Mouse (Mus musculus): ENCODE measurements at regions not wholly inside any gene's neighbourhood (a gene's known extent, or its start where the extent isn't known, plus 50 kb on each side); places are given as distances from the start of the nearest gene placed in this dataset.
A peak's percentile ranks its signal among the peaks of the same experiment; 100 is the strongest.

GRCm38 (mm10) chr14:48012361-48013215 lies 108.0 kb upstream of the Peli2 start:
- H3K36me3 ChIP-seq (ENCODE audit: control insufficient read depth, insufficient read depth, low read length, poor library complexity, severe bottlenecking) = no peaks in the 10 kb centered on the region
- in situ Hi-C loops (cut with MboI; ENCODE audit: low sequenced_read_pairs in 2 of 2, unreplicated experiment in 2 of 2) = no loop called here
- no peak overlapping the region for H3K9ac ChIP-seq (ENCODE audit: insufficient read depth, low read depth, low read length, poor library complexity, severe bottlenecking)
- no peak overlapping the region for H3K27ac ChIP-seq (ENCODE audit: insufficient read depth, low read depth, low read length, poor library complexity, severe bottlenecking)
- peaks cover 0 to 2% of the 10 kb centered on the region in 2 experiments; a peak in 1 of 4 replicates for H3K4me1 ChIP-seq (ENCODE audit: control insufficient read depth in 2 of 2, insufficient read depth in 2 of 2, low read length in 2 of 2, poor library complexity in 1 of 2)
- H3K4me3 ChIP-seq (ENCODE audit: insufficient read depth in 1 of 2, low read depth in 1 of 2, low read length in 2 of 2, poor library complexity in 1 of 2, severe bottlenecking in 1 of 2) = no peak overlapping the region
- H3K9me3 ChIP-seq (ENCODE audit: control insufficient read depth, insufficient read depth, low read depth, low read length) = no peaks in the 10 kb centered on the region
- peak; percentile 9 for DNase-seq (ENCODE audit: low read depth, low spot score)
- TF ChIP-seq ZNF384 (IDR thresholded peaks at IDR 0.05; ENCODE audit: low read depth, low read length) = peak; percentile 69
- TF ChIP-seq ZC3H11A (IDR thresholded peaks at IDR 0.05; ENCODE audit: borderline replicate concordance, low read depth, low read length) = no peak

DNA sequence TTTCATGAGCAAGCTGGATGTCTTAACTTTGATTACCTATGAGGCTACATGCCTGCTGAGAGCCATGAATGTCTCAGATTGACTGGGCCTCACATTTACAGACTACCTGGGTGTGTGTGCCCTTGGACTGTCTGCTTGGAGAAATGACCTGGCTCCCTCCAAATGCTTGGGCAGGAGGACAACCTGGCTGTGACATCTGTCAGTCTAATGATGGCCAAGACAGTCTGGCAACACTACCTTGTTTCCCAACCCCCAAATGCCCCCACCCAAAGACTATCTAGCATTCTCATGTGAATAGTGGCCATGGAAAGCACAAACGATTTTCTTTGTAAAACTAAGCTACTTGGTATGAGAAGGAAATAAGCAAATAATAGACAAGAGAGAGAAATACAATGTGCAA lies 107.2 kb upstream of the Peli2 start:
- TF ChIP-seq CHD2 (IDR thresholded peaks at IDR 0.05; ENCODE audit: low read depth, low read length) (no peak), MAFK (IDR thresholded peaks at IDR 0.05; ENCODE audit: insufficient read depth, low read depth, low read length) (no peak), HCFC1 (IDR thresholded peaks at IDR 0.05; ENCODE audit: borderline replicate concordance, insufficient read depth, low read length) (no peak), ZNF384 (IDR thresholded peaks at IDR 0.05; ENCODE audit: low read depth, low read length) (no peak), ZC3H11A (IDR thresholded peaks at IDR 0.05; ENCODE audit: borderline replicate concordance, low read depth, low read length) (no peak)
- Histone ChIP-seq H3K36me3 (ENCODE audit: control insufficient read depth, insufficient read depth, low read length, poor library complexity, severe bottlenecking) (no peaks in the 10 kb centered on the region), H3K4me1 (ENCODE audit: control insufficient read depth in 2 of 2, insufficient read depth in 2 of 2, low read length in 2 of 2, poor library complexity in 1 of 2) (peaks cover 0 to 2% of the 10 kb centered on the region in 2 experiments; a peak in 1 of 4 replicates), H3K4me3 (ENCODE audit: insufficient read depth in 1 of 2, low read depth in 1 of 2, low read length in 2 of 2, poor library complexity in 1 of 2, severe bottlenecking in 1 of 2) (no peak overlapping the region), H3K9ac (ENCODE audit: insufficient read depth, low read depth, low read length, poor library complexity, severe bottlenecking) (no peak overlapping the region), H3K9me3 (ENCODE audit: control insufficient read depth, insufficient read depth, low read depth, low read length) (no peaks in the 10 kb centered on the region), H3K27ac (ENCODE audit: insufficient read depth, low read depth, low read length, poor library complexity, severe bottlenecking) (no peak overlapping the region)
- no peak for DNase-seq (ENCODE audit: low read depth, low spot score)
- in situ Hi-C loops (cut with MboI; ENCODE audit: low sequenced_read_pairs in 2 of 2, unreplicated experiment in 2 of 2) = no loop called here

DNA sequence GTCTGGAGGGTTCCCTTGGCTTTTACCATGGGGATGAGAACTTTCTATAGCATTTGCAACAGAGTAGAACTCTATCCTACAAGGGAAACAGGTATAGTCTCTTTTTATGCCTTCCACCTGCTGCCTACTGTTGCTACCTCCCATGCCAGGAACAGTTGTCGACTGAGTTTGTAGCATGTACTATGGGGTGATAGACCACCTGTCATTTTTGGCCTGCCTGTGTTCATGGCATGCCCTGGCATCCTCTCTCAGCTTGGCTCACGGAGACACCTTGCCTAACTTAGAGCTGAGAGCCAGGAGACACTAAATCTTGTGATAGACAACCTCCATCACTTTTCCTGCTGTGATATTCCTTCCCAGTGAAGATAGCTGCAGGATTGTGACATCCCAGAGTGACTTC lies 105.8 kb upstream of the Peli2 start:
- no peak for TF ChIP-seq MAFK (IDR thresholded peaks at IDR 0.05; ENCODE audit: insufficient read depth, low read depth, low read length)
- no peak for TF ChIP-seq CHD2 (IDR thresholded peaks at IDR 0.05; ENCODE audit: low read depth, low read length)
- TF ChIP-seq ZC3H11A (IDR thresholded peaks at IDR 0.05; ENCODE audit: borderline replicate concordance, low read depth, low read length) = no peak
- TF ChIP-seq ZNF384 (IDR thresholded peaks at IDR 0.05; ENCODE audit: low read depth, low read length) = no peak
- no peak for TF ChIP-seq HCFC1 (IDR thresholded peaks at IDR 0.05; ENCODE audit: borderline replicate concordance, insufficient read depth, low read length)
- no peak overlapping the region for H3K9ac ChIP-seq (ENCODE audit: insufficient read depth, low read depth, low read length, poor library complexity, severe bottlenecking)
- H3K4me3 ChIP-seq (ENCODE audit: insufficient read depth in 1 of 2, low read depth in 1 of 2, low read length in 2 of 2, poor library complexity in 1 of 2, severe bottlenecking in 1 of 2) = no peak overlapping the region
- no peak for DNase-seq (ENCODE audit: low read depth, low spot score)
- peaks cover 0 to 2% of the 10 kb centered on the region in 2 experiments; a peak in 1 of 4 replicates for H3K4me1 ChIP-seq (ENCODE audit: control insufficient read depth in 2 of 2, insufficient read depth in 2 of 2, low read length in 2 of 2, poor library complexity in 1 of 2)
- H3K27ac ChIP-seq (ENCODE audit: insufficient read depth, low read depth, low read length, poor library complexity, severe bottlenecking) = no peak overlapping the region
- no peaks in the 10 kb centered on the region for H3K36me3 ChIP-seq (ENCODE audit: control insufficient read depth, insufficient read depth, low read length, poor library complexity, severe bottlenecking)
- H3K9me3 ChIP-seq (ENCODE audit: control insufficient read depth, insufficient read depth, low read depth, low read length) = no peaks in the 10 kb centered on the region
- in situ Hi-C loops (cut with MboI; ENCODE audit: low sequenced_read_pairs in 2 of 2, unreplicated experiment in 2 of 2) = no loop called here

DNA sequence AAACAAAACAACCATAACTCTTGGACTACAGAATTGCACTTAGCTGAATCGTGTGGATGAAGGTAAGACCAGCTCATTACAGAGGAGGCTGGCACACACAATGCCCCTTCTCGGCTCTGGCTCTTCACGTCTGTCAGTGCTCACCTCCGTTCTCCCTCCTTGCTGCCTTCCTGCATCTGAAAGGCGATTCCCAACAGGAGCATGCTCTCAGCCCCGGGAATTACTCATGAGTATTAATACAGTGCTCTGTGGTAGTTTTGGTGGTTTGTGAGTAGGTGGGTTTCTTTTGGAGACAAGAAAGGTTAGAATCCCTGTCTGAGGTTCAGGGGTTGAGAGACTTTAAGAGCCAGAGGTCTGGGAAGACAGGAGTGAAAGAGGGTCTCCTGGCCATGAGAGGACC lies 102.7 kb upstream of the Peli2 start:
- Histone ChIP-seq H3K9me3 (ENCODE audit: control insufficient read depth, insufficient read depth, low read depth, low read length) (no peaks in the 10 kb centered on the region), H3K9ac (ENCODE audit: insufficient read depth, low read depth, low read length, poor library complexity, severe bottlenecking) (no peak overlapping the region), H3K4me3 (ENCODE audit: insufficient read depth in 1 of 2, low read depth in 1 of 2, low read length in 2 of 2, poor library complexity in 1 of 2, severe bottlenecking in 1 of 2) (no peak overlapping the region), H3K4me1 (ENCODE audit: control insufficient read depth in 2 of 2, insufficient read depth in 2 of 2, low read length in 2 of 2, poor library complexity in 1 of 2) (no peaks in the 10 kb centered on the region), H3K27ac (ENCODE audit: insufficient read depth, low read depth, low read length, poor library complexity, severe bottlenecking) (no peak overlapping the region), H3K36me3 (ENCODE audit: control insufficient read depth, insufficient read depth, low read length, poor library complexity, severe bottlenecking) (no peaks in the 10 kb centered on the region)
- in situ Hi-C loops (cut with MboI; ENCODE audit: low sequenced_read_pairs in 2 of 2, unreplicated experiment in 2 of 2) = no loop called here
- DNase-seq (ENCODE audit: low read depth, low spot score) = no peak
- TF ChIP-seq HCFC1 (IDR thresholded peaks at IDR 0.05; ENCODE audit: borderline replicate concordance, insufficient read depth, low read length) (no peak), ZNF384 (IDR thresholded peaks at IDR 0.05; ENCODE audit: low read depth, low read length) (no peak), CHD2 (IDR thresholded peaks at IDR 0.05; ENCODE audit: low read depth, low read length) (no peak), ZC3H11A (IDR thresholded peaks at IDR 0.05; ENCODE audit: borderline replicate concordance, low read depth, low read length) (no peak), MAFK (IDR thresholded peaks at IDR 0.05; ENCODE audit: insufficient read depth, low read depth, low read length) (no peak)

Data from ES-E14 (cell line).